Mouse (Mus musculus): ENCODE measurements at regions not wholly inside any gene's neighbourhood (a gene's known extent, or its start where the extent isn't known, plus 50 kb on each side); places are given as distances from the start of the nearest gene placed in this dataset.

- TF ChIP-seq CTCF (IDR thresholded peaks at IDR 0.05; ENCODE audit: low read depth, low read length), result no peak
- no peak for TF ChIP-seq POLR2A (IDR thresholded peaks at IDR 0.05; ENCODE audit: extremely low read depth, insufficient read depth, low read length)
Observed at GRCm38 (mm10) chr10:11938164-11938563, 595.0 kb downstream of the Epm2a start.
